Mouse (Mus musculus) lung, postnatal 25 days (tissue): Measurements from ENCODE around the gene Gm49425.
"Not testable (repeated sequence)": the region's sequence is repeated elsewhere in the genome, so short reads cannot be mapped to it uniquely, and the experiment has no call there.

Experiments used
- DNase-seq: peaks from one replicate; pipeline ENCODE4 v3.0.0; 2022; ENCODE audit warnings: low spot score

Gm49425 gene

GRCm38 (mm10) chr15:101517161-101517560 lies at the start of gene Gm49425:
Gm49425 (minus strand) TSS chr15:101517261.
- not testable (repeated sequence) for DNase-seq

GRCm38 (mm10) chr15:101562850-101563249 lies 45.8 kb upstream of the Gm49425 start, which contains the start of gene Krt90:
Krt90 (minus strand) TSS chr15:101562950.
- DNase-seq: no peak

GRCm38 (mm10) chr15:101558034-101558646 lies 41.1 kb upstream of the Gm49425 start:
- DNase-seq: no peak

- no peak for DNase-seq
Observed at GRCm38 (mm10) chr15:101553169-101553568, 36.1 kb upstream of the Gm49425 start.

- DNase-seq: no peak
Observed at GRCm38 (mm10) chr15:101552188-101552587, 35.1 kb upstream of the Gm49425 start.

- no peak for DNase-seq
Observed at GRCm38 (mm10) chr15:101550567-101550966, 33.5 kb upstream of the Gm49425 start, which contains the start of gene Krt82. Krt82 (minus strand) TSS chr15:101550667.

- no peak for DNase-seq
Observed at GRCm38 (mm10) chr15:101544478-101544877, 27.4 kb upstream of the Gm49425 start.

- DNase-seq: no peak
Observed at GRCm38 (mm10) chr15:101542543-101542942, 25.5 kb upstream of the Gm49425 start.

GRCm38 (mm10) chr15:101538580-101538900 lies 21.5 kb upstream of the Gm49425 start:
- no peak for DNase-seq

- DNase-seq: no peak
Observed at GRCm38 (mm10) chr15:101537864-101538579, 21.0 kb upstream of the Gm49425 start.

- DNase-seq: no peak
Observed at GRCm38 (mm10) chr15:101536054-101536850, 19.2 kb upstream of the Gm49425 start.

GRCm38 (mm10) chr15:101532720-101533119 lies 15.7 kb upstream of the Gm49425 start, which contains the start of gene Krt84:
Krt84 (minus strand) TSS chr15:101532820.
- no peak for DNase-seq

GRCm38 (mm10) chr15:101522556-101523232 lies 5.6 kb upstream of the Gm49425 start:
- DNase-seq: no peak

- peak; percentile 61 for DNase-seq
Observed at GRCm38 (mm10) chr15:101519792-101520191, 2.7 kb upstream of the Gm49425 start.

- DNase-seq: peak; percentile 8
Observed at GRCm38 (mm10) chr15:101508247-101508646, 8.8 kb downstream of the Gm49425 start.

GRCm38 (mm10) chr15:101506896-101507758 lies 9.9 kb downstream of the Gm49425 start:
- DNase-seq: no peak

- DNase-seq: peak; percentile 41
Observed at GRCm38 (mm10) chr15:101497181-101497580, 19.9 kb downstream of the Gm49425 start.

- DNase-seq: no peak
Observed at GRCm38 (mm10) chr15:101495266-101495665, 21.8 kb downstream of the Gm49425 start.

GRCm38 (mm10) chr15:101494203-101494602 lies 22.9 kb downstream of the Gm49425 start:
- DNase-seq: no peak

- DNase-seq: no peak
Observed at GRCm38 (mm10) chr15:101493713-101494112, 23.3 kb downstream of the Gm49425 start.

GRCm38 (mm10) chr15:101492718-101493117 lies 24.3 kb downstream of the Gm49425 start:
- DNase-seq: no peak
